Mouse (Mus musculus) kidney, embryonic 15.5 days (tissue): ENCODE measurements around the gene Pgk2. TPM values are rescaled to one million over a fixed set of nuclear protein-coding genes. Genes with fewer than 3 reads are reported as not detected.
"Not testable (repeated sequence)": the region's sequence is repeated elsewhere in the genome, so short reads cannot be mapped to it uniquely, and the experiment has no call there.

Source experiments
- ATAC-seq: fragments of 200-750 bp; cut with Nextera tagmentation; replicated peaks from 2 replicates; pipeline ENCODE4 v1.8.0; 2017; ENCODE audit warnings: moderate TSS enrichment; ENCODE audit not compliant: low FRiP score
- H3K27ac ChIP-seq: fragments of 300-500 bp; sonication (generic); 2 replicates; pipeline ENCODE4 v1.5.1; 2015; ENCODE audit warnings: mild to moderate bottlenecking, inconsistent platforms
- H3K27me3 ChIP-seq: fragments of 300-500 bp; sonication (generic); 2 replicates; pipeline ENCODE4 v1.6.1; 2015; ENCODE audit warnings: inconsistent platforms
- H3K36me3 ChIP-seq: fragments of 300-500 bp; sonication (generic); 2 replicates; pipeline ENCODE4 v1.6.1; 2015; ENCODE audit warnings: inconsistent platforms
- H3K4me1 ChIP-seq: fragments of 300-500 bp; sonication (generic); 2 replicates; pipeline ENCODE4 v1.6.1; 2015; ENCODE audit warnings: inconsistent platforms
- H3K4me2 ChIP-seq: fragments of 300-500 bp; sonication (generic); 2 replicates; pipeline ENCODE4 v1.6.1; 2015; ENCODE audit warnings: moderate library complexity, mild to moderate bottlenecking, inconsistent platforms
- H3K4me3 ChIP-seq: fragments of 300-500 bp; sonication (generic); replicated peaks from 2 replicates; pipeline ENCODE4 v1.5.1; 2015; ENCODE audit warnings: mild to moderate bottlenecking, inconsistent platforms
- H3K9ac ChIP-seq: fragments of 300-500 bp; sonication (generic); 2 replicates; pipeline ENCODE4 v1.6.1; 2015; ENCODE audit warnings: mild to moderate bottlenecking, inconsistent platforms
- H3K9me3 ChIP-seq: fragments of 300-500 bp; sonication (generic); replicated peaks from 2 replicates; pipeline ENCODE4 v1.6.1; 2016; ENCODE audit warnings: inconsistent platforms
- WGBS: fragments of 180-500 bp; shearing (Covaris S2); methylation state at CpG from one replicate; pipeline ENCODE4 v1.1.7; 2015; ENCODE audit warnings: mixed read lengths; 5-methylcytosine and 5-hydroxymethylcytosine counted together
- polyA plus RNA-seq: library from polyadenylated mRNA; unstranded; fragments of >200 nt; fragmentation: Nextera tagmentation; extraction: Ambion mirVana; gene quantifications from 2 replicates; pipeline ENCODE4 v1.2.1, GENCODE M21; 2015

Gene Pgk2
- polyA plus RNA-seq: not detected in 2 replicates

GRCm38 (mm10) chr17:40208540-40208939 lies at the start of gene Pgk2:
Gene Pgk2 (minus strand): TSS chr17:40208640.
- Histone ChIP-seq H3K4me3 (no peak within 1 kb of the TSS), H3K9me3 (no peaks in the 10 kb centered on the region), H3K36me3 (no peaks in the 10 kb centered on the region), H3K4me2 (no peak within 1 kb of the TSS), H3K4me1 (no peaks in the 10 kb centered on the region), H3K27me3 (no peaks in the 10 kb centered on the region), H3K9ac (no peak within 1 kb of the TSS), H3K27ac (no peak within 1 kb of the TSS)
- 75% methylated on average over 4 of the region's 4 CpGs for WGBS
- ATAC-seq: no peak

- H3K4me3 ChIP-seq: no peak overlapping the region
- H3K36me3 ChIP-seq: no peaks in the 10 kb centered on the region
- 78% methylated on average over 1 of the region's 1 CpGs for WGBS
- H3K27me3 ChIP-seq: no peaks in the 10 kb centered on the region
- H3K4me2 ChIP-seq: no peak overlapping the region
- no peak overlapping the region for H3K27ac ChIP-seq
- ATAC-seq: no peak
- H3K9ac ChIP-seq: no peak overlapping the region
- no peaks in the 10 kb centered on the region for H3K9me3 ChIP-seq
- H3K4me1 ChIP-seq: no peaks in the 10 kb centered on the region
Measured at GRCm38 (mm10) chr17:40252487-40252886, 44.0 kb upstream of the Pgk2 start.

GRCm38 (mm10) chr17:40242135-40242534 lies 33.7 kb upstream of the Pgk2 start, which contains the start of gene Crisp3:
Gene Crisp3 (minus strand): TSS chr17:40242288.
- no peaks in the 10 kb centered on the region for H3K27me3 ChIP-seq
- ATAC-seq: no peak
- no peak within 1 kb of the TSS for H3K4me3 ChIP-seq
- H3K27ac ChIP-seq: no peak within 1 kb of the TSS
- H3K4me2 ChIP-seq: no peak within 1 kb of the TSS
- H3K9me3 ChIP-seq: no peaks in the 10 kb centered on the region
- no peaks in the 10 kb centered on the region for H3K36me3 ChIP-seq
- no peaks in the 10 kb centered on the region for H3K4me1 ChIP-seq
- H3K9ac ChIP-seq: no peak within 1 kb of the TSS

GRCm38 (mm10) chr17:40201803-40202202 lies 6.6 kb downstream of the Pgk2 start:
- not testable (repeated sequence) for H3K4me2 ChIP-seq, ATAC-seq, H3K9me3 ChIP-seq, H3K27ac ChIP-seq, H3K4me1 ChIP-seq, H3K4me3 ChIP-seq, H3K9ac ChIP-seq, H3K27me3 ChIP-seq, H3K36me3 ChIP-seq

GRCm38 (mm10) chr17:40190192-40190591 lies 18.2 kb downstream of the Pgk2 start:
- H3K4me3 ChIP-seq, H3K4me1 ChIP-seq, H3K4me2 ChIP-seq, H3K9ac ChIP-seq, ATAC-seq, H3K36me3 ChIP-seq, H3K27ac ChIP-seq, H3K27me3 ChIP-seq, H3K9me3 ChIP-seq: not testable (repeated sequence)
- WGBS: 89% methylated on average over 4 of the region's 4 CpGs

- not testable (repeated sequence) for H3K9ac ChIP-seq, H3K4me3 ChIP-seq, H3K4me1 ChIP-seq, H3K9me3 ChIP-seq, H3K4me2 ChIP-seq, H3K27ac ChIP-seq, H3K36me3 ChIP-seq, ATAC-seq, H3K27me3 ChIP-seq
- 42% methylated on average over 8 of the region's 8 CpGs for WGBS
Measured at GRCm38 (mm10) chr17:40157729-40158359, 50.6 kb downstream of the Pgk2 start.

Other genes with a start within 250 kb of the Pgk2 start
- not detected in 2 replicates for gene AC192777.2, start 113.2 kb downstream of the Pgk2 start, polyA plus RNA-seq
- gene Crisp3, start 33.6 kb upstream of the Pgk2 start, polyA plus RNA-seq: not detected in 2 replicates
- gene Crisp1, start 110.6 kb upstream of the Pgk2 start, polyA plus RNA-seq: 0.15 TPM in 1 of 2 replicates, not detected in the other